In the genomic region with DNA sequence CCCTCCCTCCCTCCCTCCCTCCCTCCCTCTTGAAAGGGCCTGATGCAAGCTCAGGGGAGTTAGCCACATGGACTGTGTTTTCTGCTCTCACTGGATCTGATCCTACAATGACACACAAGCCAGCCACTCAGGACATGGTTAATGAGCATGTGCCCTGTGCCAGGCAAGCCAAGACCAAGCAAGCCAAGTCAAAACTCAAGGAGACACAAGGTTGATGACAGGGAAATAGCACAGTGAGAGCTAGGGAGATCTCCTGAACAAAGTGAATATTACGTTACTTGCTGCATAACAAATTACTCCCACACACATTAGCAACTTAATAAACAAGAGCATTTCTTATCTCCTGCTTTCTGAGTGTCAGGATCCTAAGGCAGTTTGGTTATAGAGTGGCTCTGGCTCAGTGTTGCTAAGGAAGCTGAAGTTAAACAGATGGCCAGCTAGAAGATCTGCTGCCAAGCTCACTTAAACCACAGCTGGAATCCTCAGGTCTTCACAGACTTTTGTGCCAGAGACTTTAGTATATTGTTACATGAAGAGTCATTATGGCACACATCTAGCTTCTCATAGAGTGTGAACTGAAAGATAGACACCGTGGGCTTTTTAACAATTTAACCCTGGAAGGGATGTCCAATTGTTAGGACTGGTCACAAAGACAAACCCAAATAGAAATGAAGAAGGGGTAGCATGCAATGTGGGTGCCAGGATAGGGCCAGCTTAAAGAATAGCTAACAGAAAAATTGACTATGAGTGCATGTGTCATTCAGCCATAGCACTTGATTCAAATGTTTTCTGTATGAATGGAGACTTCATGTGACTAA, we compare ENCODE assay signal across 11 mouse cellular contexts.
DNase-seq lines count a peak whose midpoint lies in the region; ATAC-seq and TF ChIP-seq lines count a peak whose summit lies in the region.
"Had no signal": no experiment of that assay in that cellular context is flagged by ENCODE, and none has a peak within 500 bp of the region (broad histone marks: within the 10 kb centered on the region; RNA-seq: fewer than 3 reads in every experiment).

No protein-coding gene starts in this region.

- TF ChIP-seq CTCF in layer of hippocampus, adult 2 months (conservative IDR thresholded peaks at IDR 0.05), result no peak

- peak; percentile 63 for ATAC-seq in forebrain, embryonic 14.5 days
- ATAC-seq in hindbrain, embryonic 12.5 days (ENCODE audit: low FRiP score), result peak; percentile 68
- peak; percentile 75 for ATAC-seq in midbrain, embryonic 16.5 days
- no peak for ATAC-seq in kidney, embryonic 16.5 days (ENCODE audit: low FRiP score, low TSS enrichment)
- ATAC-seq: Patski had no signal

- DNase-seq in layer of hippocampus, adult 2 months (ENCODE audit: low spot score in 2 of 2), result no peak
- DNase-seq in layer of hippocampus, adult 9-10 months (ENCODE audit: low spot score), result no peak
- peak; percentile 29 for DNase-seq in forebrain, embryonic 14.5 days (ENCODE audit: low spot score)
- no peak for DNase-seq in urinary bladder, adult 2 months (ENCODE audit: low spot score)
- DNase-seq in thymus, postnatal 0 days (ENCODE audit: low spot score), result no peak

- H3K4me3 ChIP-seq in layer of hippocampus, adult 2 months, result no peak overlapping the region
- H3K4me3 ChIP-seq in forebrain, embryonic 14.5 days (ENCODE audit: low read depth, low read length), result no peak overlapping the region
- H3K4me3 ChIP-seq in hindbrain, embryonic 12.5 days, result no peak overlapping the region
- no peak overlapping the region for H3K4me3 ChIP-seq in midbrain, embryonic 16.5 days (ENCODE audit: low read depth, low read length)
- H3K4me3 ChIP-seq in kidney, embryonic 16.5 days (ENCODE audit: low read length), result no peak overlapping the region
- H3K4me3 ChIP-seq: heart, embryonic 13.5 days; limb, embryonic 12.5 days had no signal

- H3K27ac ChIP-seq in layer of hippocampus, adult 2 months, result peak overlapping the region; percentile 81
- H3K27ac ChIP-seq in forebrain, embryonic 14.5 days (ENCODE audit: low read depth, low read length), result peak overlapping the region; percentile 72
- H3K27ac ChIP-seq in hindbrain, embryonic 12.5 days, result peak overlapping the region; percentile 76
- peak overlapping the region; percentile 86 for H3K27ac ChIP-seq in midbrain, embryonic 16.5 days (ENCODE audit: low read length)
- no peak overlapping the region for H3K27ac ChIP-seq in kidney, embryonic 16.5 days (ENCODE audit: low read length)
- H3K27ac ChIP-seq: heart, embryonic 13.5 days; limb, embryonic 12.5 days had no signal

- no peak overlapping the region for H3K4me2 ChIP-seq in forebrain, embryonic 14.5 days (ENCODE audit: low read length)
- no peak overlapping the region for H3K4me2 ChIP-seq in hindbrain, embryonic 12.5 days (replicated peaks)
- H3K4me2 ChIP-seq in midbrain, embryonic 16.5 days (ENCODE audit: low read length), result no peak overlapping the region
- H3K4me2 ChIP-seq in kidney, embryonic 16.5 days (replicated peaks; ENCODE audit: low read depth, low read length), result no peak overlapping the region
- H3K4me2 ChIP-seq: heart, embryonic 13.5 days; limb, embryonic 12.5 days had no signal

- no peaks in the 10 kb centered on the region for H3K27me3 ChIP-seq in forebrain, embryonic 14.5 days (replicated peaks; ENCODE audit: control insufficient read depth, insufficient read depth, low read length)
- H3K27me3 ChIP-seq in hindbrain, embryonic 12.5 days, result no peaks in the 10 kb centered on the region
- H3K27me3 ChIP-seq in midbrain, embryonic 16.5 days (ENCODE audit: control insufficient read depth, insufficient read depth, low read depth, low read length), result no peaks in the 10 kb centered on the region
- H3K27me3 ChIP-seq in kidney, embryonic 16.5 days (ENCODE audit: insufficient read depth, low read length), result no peaks in the 10 kb centered on the region
- H3K27me3 ChIP-seq: heart, embryonic 13.5 days; limb, embryonic 12.5 days; Patski had no signal

- 67% methylated on average over 2 of the region's 2 CpGs for WGBS in forebrain, embryonic 14.5 days
- whole genome bisulfite sequencing in hindbrain, embryonic 12.5 days, result 43% methylated on average over 2 of the region's 2 CpGs
- 25% methylated on average over 2 of the region's 2 CpGs for WGBS in midbrain, embryonic 16.5 days
- 62% methylated on average over 2 of the region's 2 CpGs for WGBS in kidney, embryonic 16.5 days

- H3K4me1 ChIP-seq in forebrain, embryonic 14.5 days (ENCODE audit: control insufficient read depth, insufficient read depth, low read length), result peaks cover 8% of the 10 kb centered on the region
- peaks cover 10% of the 10 kb centered on the region for H3K4me1 ChIP-seq in hindbrain, embryonic 12.5 days
- peaks cover 13% of the 10 kb centered on the region for H3K4me1 ChIP-seq in midbrain, embryonic 16.5 days (ENCODE audit: control insufficient read depth, insufficient read depth, low read length)
- no peaks in the 10 kb centered on the region for H3K4me1 ChIP-seq in kidney, embryonic 16.5 days (ENCODE audit: insufficient read depth, low read length)
- H3K4me1 ChIP-seq: limb, embryonic 12.5 days had no signal

- H3K9me3 ChIP-seq in forebrain, embryonic 14.5 days (replicated peaks; ENCODE audit: control insufficient read depth, low read length), result no peaks in the 10 kb centered on the region
- H3K9me3 ChIP-seq in hindbrain, embryonic 12.5 days (replicated peaks), result no peaks in the 10 kb centered on the region
- no peaks in the 10 kb centered on the region for H3K9me3 ChIP-seq in midbrain, embryonic 16.5 days (replicated peaks; ENCODE audit: control insufficient read depth, low read length, poor library complexity, severe bottlenecking)
- no peaks in the 10 kb centered on the region for H3K9me3 ChIP-seq in kidney, embryonic 16.5 days (ENCODE audit: low read length)
- H3K9me3 ChIP-seq: heart, embryonic 13.5 days; limb, embryonic 12.5 days had no signal

- 0 out of 2 replicates have a peak overlapping the region, but pooled peaks have one; percentile 7 for H3K9ac ChIP-seq in forebrain, embryonic 14.5 days (ENCODE audit: low read length)
- H3K9ac ChIP-seq in hindbrain, embryonic 12.5 days, result no peak overlapping the region
- H3K9ac ChIP-seq in midbrain, embryonic 16.5 days (ENCODE audit: low read depth, low read length), result no peak overlapping the region
- H3K9ac ChIP-seq in kidney, embryonic 16.5 days (replicated peaks; ENCODE audit: low read length), result no peak overlapping the region
- H3K9ac ChIP-seq: heart, embryonic 13.5 days; limb, embryonic 12.5 days had no signal

- no peaks in the 10 kb centered on the region for H3K36me3 ChIP-seq in forebrain, embryonic 14.5 days (ENCODE audit: control insufficient read depth, insufficient read depth, low read length)
- no peaks in the 10 kb centered on the region for H3K36me3 ChIP-seq in hindbrain, embryonic 12.5 days
- H3K36me3 ChIP-seq in midbrain, embryonic 16.5 days (ENCODE audit: control insufficient read depth, insufficient read depth, low read length), result no peaks in the 10 kb centered on the region
- no peaks in the 10 kb centered on the region for H3K36me3 ChIP-seq in kidney, embryonic 16.5 days (ENCODE audit: insufficient read depth, low read length)
- H3K36me3 ChIP-seq: heart, embryonic 13.5 days; limb, embryonic 12.5 days had no signal
